Mouse (Mus musculus): ENCODE measurements around the gene Olfr1418. TPM values are rescaled to one million over a fixed set of nuclear protein-coding genes. Genes with fewer than 3 reads are reported as not detected.

The Olfr1418 gene
- polyA plus RNA-seq, 1 experiment from 2014 or later: not detected

DNA sequence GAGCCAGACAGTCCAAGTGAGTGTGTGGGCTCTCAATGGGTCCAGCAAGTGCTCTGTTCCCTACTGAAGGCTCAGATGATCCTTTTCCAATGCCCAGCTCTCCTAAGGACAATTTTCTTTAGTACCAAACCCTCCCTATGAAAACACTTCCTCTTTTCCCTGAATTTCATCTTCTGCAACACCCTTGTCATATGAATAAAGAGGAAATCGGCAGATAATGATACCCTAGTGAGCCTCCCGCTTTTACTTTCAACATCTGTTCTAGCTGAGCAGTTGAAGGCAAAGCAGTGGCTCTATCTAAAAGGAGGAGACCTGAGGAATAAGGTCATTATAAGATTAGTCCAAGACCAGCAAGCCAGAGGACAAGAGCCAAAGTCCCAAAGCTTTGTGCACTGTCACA lies 52.4 kb downstream of the Olfr1418 start:
- H3K4me3 ChIP-seq: no peak overlapping the region

DNA sequence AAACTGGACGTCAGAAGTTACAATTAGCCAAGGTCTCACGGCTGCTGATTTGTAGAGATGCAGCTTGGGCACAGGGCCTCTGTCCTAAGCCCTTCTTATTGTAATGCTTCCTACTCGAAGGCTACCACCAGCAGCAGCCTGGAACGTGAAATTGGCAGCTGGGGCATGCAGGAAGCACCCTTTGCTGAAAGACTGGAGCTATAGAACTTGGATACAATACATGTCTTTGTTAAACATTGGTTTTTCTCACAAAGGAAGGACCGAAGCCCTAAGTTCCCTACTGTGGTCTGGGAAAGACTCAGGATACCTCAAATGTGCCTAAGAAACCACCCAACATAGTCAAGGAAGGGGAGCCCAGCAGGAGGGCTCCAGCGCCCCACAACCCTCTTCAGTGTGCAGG lies 53.0 kb downstream of the Olfr1418 start:
- Histone ChIP-seq H3K4me3 (no peak overlapping the region), H3K27ac (no peak overlapping the region), H3K27me3 (no peaks in the 10 kb centered on the region), H3K36me3 (no peaks in the 10 kb centered on the region), H3K9me3 (no peaks in the 10 kb centered on the region), H3K4me1 (no peaks in the 10 kb centered on the region), H3K4me2 (replicated peaks) (no peak overlapping the region), H3K9ac (no peak overlapping the region)
- ATAC-seq (ENCODE audit: insufficient number of reproducible peaks, insufficient read depth, low FRiP score, low TSS enrichment): no peak
- WGBS: 37% methylated on average over 6 of the region's 6 CpGs

More for the DNA sequence above, 52.4 kb downstream of the Olfr1418 start:
- ATAC-seq (ENCODE audit: insufficient number of reproducible peaks, insufficient read depth, low FRiP score, low TSS enrichment): no peak
- no peaks in the 10 kb centered on the region for H3K27me3 ChIP-seq
- no peak overlapping the region for H3K9ac ChIP-seq
- no peaks in the 10 kb centered on the region for H3K9me3 ChIP-seq
- H3K4me1 ChIP-seq: no peaks in the 10 kb centered on the region
- no peaks in the 10 kb centered on the region for H3K36me3 ChIP-seq
- 89% methylated on average over 2 of the region's 2 CpGs for WGBS
- H3K27ac ChIP-seq: no peak overlapping the region
- no peak overlapping the region for H3K4me2 ChIP-seq (replicated peaks)

GRCm38 (mm10) chr19:11807251-11807650 lies 53.6 kb downstream of the Olfr1418 start:
- H3K4me3 ChIP-seq: no peak overlapping the region

GRCm38 (mm10) chr19:11804423-11804822 lies 56.4 kb downstream of the Olfr1418 start:
- no peak overlapping the region for H3K27ac ChIP-seq
- H3K27me3 ChIP-seq: no peaks in the 10 kb centered on the region
- ATAC-seq (ENCODE audit: insufficient number of reproducible peaks, insufficient read depth, low FRiP score, low TSS enrichment): no peak
- H3K4me1 ChIP-seq: no peaks in the 10 kb centered on the region
- H3K4me3 ChIP-seq: no peak overlapping the region
- H3K36me3 ChIP-seq: no peaks in the 10 kb centered on the region
- WGBS: 73% methylated on average over 1 of the region's 1 CpGs
- H3K9me3 ChIP-seq: no peaks in the 10 kb centered on the region
- H3K9ac ChIP-seq: no peak overlapping the region
- no peak overlapping the region for H3K4me2 ChIP-seq (replicated peaks)

More at GRCm38 (mm10) chr19:11807251-11807650, 53.6 kb downstream of the Olfr1418 start:
- Histone ChIP-seq H3K36me3 (no peaks in the 10 kb centered on the region), H3K9me3 (no peaks in the 10 kb centered on the region), H3K9ac (no peak overlapping the region), H3K4me1 (no peaks in the 10 kb centered on the region), H3K4me2 (replicated peaks) (no peak overlapping the region), H3K27me3 (no peaks in the 10 kb centered on the region), H3K27ac (no peak overlapping the region)
- ATAC-seq (ENCODE audit: insufficient number of reproducible peaks, insufficient read depth, low FRiP score, low TSS enrichment): no peak
- WGBS: 68% methylated on average over 2 of the region's 2 CpGs

Other genes starting within 250 kb of the Olfr1418 start
- 0.22 TPM in 1 of 2 replicates, not detected in the other for gene Ms4a2, start 237.3 kb downstream of the Olfr1418 start, polyA plus RNA-seq (2016; fragmentation: Nextera tagmentation; extraction: Ambion mirVana)
- not detected in 2 replicates for gene Ms4a3, start 220.2 kb downstream of the Olfr1418 start, polyA plus RNA-seq (2016; fragmentation: Nextera tagmentation; extraction: Ambion mirVana)
- gene Oosp2, start 200.5 kb downstream of the Olfr1418 start, polyA plus RNA-seq (2016; fragmentation: Nextera tagmentation; extraction: Ambion mirVana): not detected in 2 replicates
- not detected in 2 replicates for gene Oosp1, start 169.9 kb downstream of the Olfr1418 start, polyA plus RNA-seq (2016; fragmentation: Nextera tagmentation; extraction: Ambion mirVana)
- not detected in 2 replicates for gene Oosp3, start 164.0 kb downstream of the Olfr1418 start, polyA plus RNA-seq (2016; fragmentation: Nextera tagmentation; extraction: Ambion mirVana)
- gene Gif, start 113.5 kb downstream of the Olfr1418 start, polyA plus RNA-seq (2016; fragmentation: Nextera tagmentation; extraction: Ambion mirVana): not detected in 2 replicates
- gene Mrpl16, start 90.7 kb downstream of the Olfr1418 start, polyA plus RNA-seq (2016; fragmentation: Nextera tagmentation; extraction: Ambion mirVana): 45.6 and 48.1 TPM in 2 replicates
- 8.4 and 9.0 TPM in 2 replicates for gene Stx3, start 41.7 kb downstream of the Olfr1418 start, polyA plus RNA-seq (2016; fragmentation: Nextera tagmentation; extraction: Ambion mirVana)
- not detected in 2 replicates for gene Olfr1417, start 21.8 kb downstream of the Olfr1418 start, polyA plus RNA-seq (2016; fragmentation: Nextera tagmentation; extraction: Ambion mirVana)
- not detected in 2 replicates for gene Olfr1419, start 14.0 kb upstream of the Olfr1418 start, polyA plus RNA-seq (2016; fragmentation: Nextera tagmentation; extraction: Ambion mirVana)
- 0.14 and 0.15 TPM in 2 replicates for gene Olfr1420, start 25.5 kb upstream of the Olfr1418 start, polyA plus RNA-seq (2016; fragmentation: Nextera tagmentation; extraction: Ambion mirVana)
- gene Patl1, start 51.3 kb upstream of the Olfr1418 start, polyA plus RNA-seq (2016; fragmentation: Nextera tagmentation; extraction: Ambion mirVana): 19.4 and 20.6 TPM in 2 replicates
- gene Osbp, start 104.9 kb upstream of the Olfr1418 start, polyA plus RNA-seq (2016; fragmentation: Nextera tagmentation; extraction: Ambion mirVana): 5.6 and 6.0 TPM in 2 replicates
- gene Olfr1423, start 180.3 kb upstream of the Olfr1418 start, polyA plus RNA-seq (2016; fragmentation: Nextera tagmentation; extraction: Ambion mirVana): not detected in 2 replicates
- not detected in 2 replicates for gene Olfr1424, start 201.6 kb upstream of the Olfr1418 start, polyA plus RNA-seq (2016; fragmentation: Nextera tagmentation; extraction: Ambion mirVana)
- not detected in 2 replicates for gene Olfr1425, start 216.7 kb upstream of the Olfr1418 start, polyA plus RNA-seq (2016; fragmentation: Nextera tagmentation; extraction: Ambion mirVana)
- not detected in 2 replicates for gene Olfr1426, start 230.9 kb upstream of the Olfr1418 start, polyA plus RNA-seq (2016; fragmentation: Nextera tagmentation; extraction: Ambion mirVana)
- not detected in 2 replicates for gene Olfr1427, start 242.3 kb upstream of the Olfr1418 start, polyA plus RNA-seq (2016; fragmentation: Nextera tagmentation; extraction: Ambion mirVana)